Mouse (Mus musculus) kidney, adult 2 months (tissue): ENCODE data around the gene Usp48.

Experiments used
- CTCF ChIP-seq: fragments of 200-500 bp; conservative IDR thresholded peaks from 2 replicates; pipeline ENCODE4 v1.5.1; 2011; ENCODE audit warnings: low read depth, mild to moderate bottlenecking, control low read depth, low read length, moderate library complexity, mixed read lengths; ENCODE audit not compliant: insufficient read depth, insufficient read length
- POLR2A ChIP-seq: fragments of 200-500 bp; IDR thresholded peaks from one replicate; pipeline ENCODE4 v1.6.1; 2011; ENCODE audit warnings: low read depth, low read length, control low read depth

DNA sequence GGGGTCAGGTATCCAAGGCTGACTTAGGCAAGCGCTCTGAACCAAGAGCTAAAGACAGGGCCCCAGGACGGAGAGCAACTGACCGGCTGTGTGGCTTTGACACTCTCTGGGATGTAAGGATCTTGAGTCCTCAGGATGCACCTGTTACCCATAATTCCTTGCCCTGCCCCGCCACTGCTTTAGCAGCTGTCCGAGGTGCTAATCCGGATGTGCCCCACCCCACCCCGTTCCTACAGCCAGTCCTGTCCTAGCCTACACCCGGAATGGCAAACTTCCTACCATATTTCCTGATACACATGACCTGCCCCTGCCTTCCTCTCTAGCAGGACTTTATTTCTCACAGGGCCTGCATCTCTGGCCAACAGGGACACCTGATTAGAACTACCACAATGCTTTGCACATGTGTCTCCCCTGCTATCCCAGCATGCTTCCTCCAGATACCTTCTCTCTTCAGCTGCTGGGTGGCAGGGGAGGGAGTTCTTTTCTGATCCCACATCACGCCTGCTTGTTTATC, 91.3 kb downstream of the Usp48 start:
- TF ChIP-seq CTCF, result no peak
- TF ChIP-seq POLR2A, result no peak
